Mouse (Mus musculus) left cerebral cortex, postnatal 10 days (tissue): Measurements from ENCODE around the gene Robo4. TPM values are rescaled to one million over a fixed set of nuclear protein-coding genes. Genes with fewer than 3 reads are reported as not detected.

Experiments
- DNase-seq, 2 experiments: peaks; one replicate each; pipeline ENCODE4 v3.0.0; 2021 to 2022; ENCODE audit warnings: low spot score in 2 of 2, mixed read lengths in 1 of 2; ENCODE audit errors: extremely low spot score in 1 of 2
- intact Hi-C: fragments of 180-260 bp; cut with DNase I; formaldehyde crosslinking; loops from one replicate; pipeline ENCODE4 v1.15.1; 2025
- total RNA-seq, 2 experiments: library from RNA; stranded (reverse); gene quantifications; 2 replicates each; pipeline ENCODE4 v1.2.3; 2021

Robo4 gene
- total RNA-seq, 2 experiments from 2014 or later: 6.4 to 8.3 TPM

GRCm38 (mm10) chr9:37392071-37392470, 9.6 kb upstream of the Robo4 start:
- intact Hi-C loops: no loop called here
- no peak for DNase-seq

- intact Hi-C loops: no loop called here
- no peak for DNase-seq
Measured at GRCm38 (mm10) chr9:37393482-37394131, 8.1 kb upstream of the Robo4 start.

- peak in 1 of 2 experiments; percentile 68 for DNase-seq
- intact Hi-C loops: no loop called here
Measured at GRCm38 (mm10) chr9:37400585-37400984, 1.1 kb upstream of the Robo4 start.

GRCm38 (mm10) chr9:37402501-37402900, 804 bp downstream of the Robo4 start:
- intact Hi-C loops: no loop called here

GRCm38 (mm10) chr9:37403011-37403410, 1.3 kb downstream of the Robo4 start:
- intact Hi-C loops: no loop called here
- DNase-seq: no peak

More at GRCm38 (mm10) chr9:37402501-37402900, 804 bp downstream of the Robo4 start:
- DNase-seq: no peak

- DNase-seq: no peak
- intact Hi-C loops: no loop called here
Measured at GRCm38 (mm10) chr9:37406372-37406771, 4.7 kb downstream of the Robo4 start.

GRCm38 (mm10) chr9:37407850-37408502, 6.3 kb downstream of the Robo4 start:
- intact Hi-C loops: no loop called here
- DNase-seq: peak in 1 of 2 experiments; percentile 52

GRCm38 (mm10) chr9:37409698-37410445, 8.2 kb downstream of the Robo4 start:
- no peak for DNase-seq
- intact Hi-C loops: loop anchor here (5.0 kb wide), 1 partner anchor 132 kb away; no protein-coding TSS in a partner anchor

GRCm38 (mm10) chr9:37412989-37413388, 11.3 kb downstream of the Robo4 start:
- intact Hi-C loops: loop anchor here (5.0 kb wide), 1 partner anchor 129 kb away; no protein-coding TSS in a partner anchor
- DNase-seq: no peak

GRCm38 (mm10) chr9:37414666-37415065, 13.0 kb downstream of the Robo4 start:
- intact Hi-C loops: loop anchor here (5.0 kb wide), 1 partner anchor 128 kb away; no protein-coding TSS in a partner anchor
- DNase-seq: no peak

GRCm38 (mm10) chr9:37418791-37419190, 17.1 kb downstream of the Robo4 start:
- intact Hi-C loops: no loop called here
- no peak for DNase-seq

GRCm38 (mm10) chr9:37420676-37421075, 19.0 kb downstream of the Robo4 start:
- peak; percentile 45 to 90 for DNase-seq
- intact Hi-C loops: no loop called here

GRCm38 (mm10) chr9:37421239-37421638, 19.5 kb downstream of the Robo4 start:
- intact Hi-C loops: no loop called here
- no peak for DNase-seq

GRCm38 (mm10) chr9:37429326-37429725, 27.6 kb downstream of the Robo4 start:
- peak in 1 of 2 experiments; percentile 43 for DNase-seq
- intact Hi-C loops: no loop called here

GRCm38 (mm10) chr9:37430582-37430981, 28.9 kb downstream of the Robo4 start:
- DNase-seq: peak; percentile 91 to 92
- intact Hi-C loops: loop anchor here (2.0 to 10.0 kb wide), 2 partner anchors 184 to 502 kb away; partner anchors contain the start of gene Spa17

- intact Hi-C loops: loop anchor here (10.0 kb wide), 1 partner anchor 183 kb away; the partner anchor contains the start of gene Spa17
- peak in 1 of 2 experiments; percentile 78 for DNase-seq
Measured at GRCm38 (mm10) chr9:37432026-37432666, 30.4 kb downstream of the Robo4 start.

GRCm38 (mm10) chr9:37432720-37433421, 31.2 kb downstream of the Robo4 start, which contains the start of gene Robo3:
Gene Robo3 (minus strand): TSS chr9:37433246.
- intact Hi-C loops: loop anchor here (10.0 kb wide), 1 partner anchor 182 kb away; the partner anchor contains the start of gene Spa17

More at GRCm38 (mm10) chr9:37432720-37433421, 31.2 kb downstream of the Robo4 start, which contains the start of gene Robo3:
- no peak for DNase-seq
